ENCODE assay signal across 1 mouse cellular context in genomic region chr2:166974177-166974872, GRCm38 (mm10).
A peak's percentile ranks its signal among the peaks of the same experiment; 100 is the strongest.
TF ChIP-seq lines count a peak whose summit lies in the region.

No protein-coding gene starts in this region.

TF ChIP-seq in CH12.LX, 34 proteins besides CTCF, POLR2A, EP300 and RAD21 (continued from another document):
- no peak for TF ChIP-seq JUN (IDR thresholded peaks at IDR 0.05; ENCODE audit: insufficient read depth, low read depth, low read length)
- TF ChIP-seq NELFE (IDR thresholded peaks at IDR 0.05; ENCODE audit: low read depth, low read length) = no peak
- no peak for TF ChIP-seq E2F4 (IDR thresholded peaks at IDR 0.05; ENCODE audit: insufficient replicate concordance, low read depth, low read length)
- TF ChIP-seq ZMIZ1 (IDR thresholded peaks at IDR 0.05; ENCODE audit: low read depth, low read length) = no peak
- peak; percentile 91 for TF ChIP-seq CHD1 (IDR thresholded peaks at IDR 0.05; ENCODE audit: low read depth, low read length)
- TF ChIP-seq USF2 (conservative IDR thresholded peaks at IDR 0.05; ENCODE audit: low read depth, low read length) = no peak
TF ChIP-seq in CH12.LX: peak in this region for 9.
